Mouse (Mus musculus) left cerebral cortex, adult 18-20 months (tissue): ENCODE measurements around the gene Tenm2. TPM values are rescaled to one million over a fixed set of nuclear protein-coding genes. Genes with fewer than 3 reads are reported as not detected.

Experiments used
- DNase-seq, 2 experiments: peaks; one replicate each; pipeline ENCODE4 v3.0.0; 2021 to 2022; ENCODE audit warnings: low spot score in 2 of 2, mixed read lengths in 1 of 2
- total RNA-seq, 2 experiments: library from RNA; stranded (reverse); gene quantifications; 2 replicates each; pipeline ENCODE4 v1.2.3; 2021

The Tenm2 gene
- total RNA-seq, 2 experiments from 2014 or later = 74.9 to 82.1 TPM

- no peak for DNase-seq
Measured at GRCm38 (mm10) chr11:36223716-36224439, 1011.9 kb downstream of the Tenm2 start.

GRCm38 (mm10) chr11:36222071-36222470, 1013.7 kb downstream of the Tenm2 start:
- DNase-seq = no peak

GRCm38 (mm10) chr11:36221271-36221975, 1014.3 kb downstream of the Tenm2 start:
- peak; percentile 85 for DNase-seq

- no peak for DNase-seq
Measured at GRCm38 (mm10) chr11:36220651-36221050, 1015.1 kb downstream of the Tenm2 start.

GRCm38 (mm10) chr11:36219586-36219985, 1016.2 kb downstream of the Tenm2 start:
- no peak for DNase-seq

GRCm38 (mm10) chr11:36214589-36214988, 1021.2 kb downstream of the Tenm2 start:
- no peak for DNase-seq

- no peak for DNase-seq
Measured at GRCm38 (mm10) chr11:36204381-36204780, 1031.4 kb downstream of the Tenm2 start.

GRCm38 (mm10) chr11:36203896-36204295, 1031.9 kb downstream of the Tenm2 start:
- DNase-seq = no peak

GRCm38 (mm10) chr11:36194348-36194747, 1041.4 kb downstream of the Tenm2 start:
- DNase-seq = no peak

- peak; percentile 58 to 59 for DNase-seq
Measured at GRCm38 (mm10) chr11:36176106-36176505, 1059.7 kb downstream of the Tenm2 start.

- peak in 1 of 2 experiments; percentile 0 for DNase-seq
Measured at GRCm38 (mm10) chr11:36173076-36173690, 1062.6 kb downstream of the Tenm2 start.

GRCm38 (mm10) chr11:36172520-36172919, 1063.2 kb downstream of the Tenm2 start:
- DNase-seq = peak in 1 of 2 experiments; percentile 0

- DNase-seq = peak in 1 of 2 experiments; percentile 0
Measured at GRCm38 (mm10) chr11:36171991-36172390, 1063.8 kb downstream of the Tenm2 start.

GRCm38 (mm10) chr11:36171221-36171620, 1064.5 kb downstream of the Tenm2 start:
- DNase-seq = peak in 1 of 2 experiments; percentile 0

- DNase-seq = peak in 1 of 2 experiments; percentile 1
Measured at GRCm38 (mm10) chr11:36169738-36170137, 1066.0 kb downstream of the Tenm2 start.

GRCm38 (mm10) chr11:36168921-36169537, 1066.7 kb downstream of the Tenm2 start:
- no peak for DNase-seq

- DNase-seq = no peak
Measured at GRCm38 (mm10) chr11:36167766-36168318, 1067.9 kb downstream of the Tenm2 start.

GRCm38 (mm10) chr11:36163580-36163979, 1072.2 kb downstream of the Tenm2 start:
- peak in 1 of 2 experiments; percentile 0 for DNase-seq

- DNase-seq = no peak
Measured at GRCm38 (mm10) chr11:36161765-36162321, 1073.9 kb downstream of the Tenm2 start.

GRCm38 (mm10) chr11:36153450-36153849, 1082.3 kb downstream of the Tenm2 start:
- DNase-seq = no peak

GRCm38 (mm10) chr11:36153011-36153410, 1082.8 kb downstream of the Tenm2 start:
- no peak for DNase-seq
